Mouse (Mus musculus) erythroblast, embryonic 14.5 days (primary cell): ENCODE measurements around the gene Cpsf4.

Experiments used
- GATA1 ChIP-seq: IDR thresholded peaks from 2 replicates; pipeline ENCODE4 v1.6.1; 2012; ENCODE audit warnings: low read length, inconsistent platforms, mixed read lengths
- TAL1 ChIP-seq: IDR thresholded peaks from 3 replicates; pipeline ENCODE4 v1.6.1; 2012; ENCODE audit warnings: low read length, inconsistent platforms, mixed read lengths

DNA sequence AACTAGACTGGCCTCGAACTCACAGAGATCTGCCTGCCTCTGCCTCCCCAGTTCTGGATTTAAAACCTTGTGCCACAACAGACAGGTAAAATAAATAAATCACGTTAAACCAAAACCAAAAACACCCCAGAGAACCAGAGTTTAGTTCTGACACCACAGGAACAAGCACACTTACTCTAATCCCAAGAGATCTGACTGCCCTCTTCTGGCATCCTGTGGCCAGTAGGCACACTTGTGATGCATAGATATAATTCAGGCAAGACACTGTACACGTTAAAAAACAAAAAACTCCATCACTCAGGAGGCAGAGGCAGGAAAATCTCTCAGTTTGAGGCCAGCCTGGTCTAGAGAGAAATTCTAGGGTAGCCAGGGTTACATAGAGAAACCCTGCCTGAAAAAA lies 35.4 kb downstream of the Cpsf4 start:
- TF ChIP-seq GATA1 (no peak), TAL1 (no peak)
